Mouse (Mus musculus) layer of hippocampus, postnatal 14 days (tissue): ENCODE data around the gene Abcc10. TPM values are rescaled to one million over a fixed set of nuclear protein-coding genes. Genes with fewer than 3 reads are reported as not detected.
A peak's percentile ranks its signal among the peaks of the same experiment; 100 is the strongest.

Source experiments
- DNase-seq, 2 experiments: peaks; one replicate each; pipeline ENCODE4 v3.0.0; 2021 to 2022; ENCODE audit warnings: low spot score in 2 of 2, mixed read lengths in 1 of 2
- total RNA-seq, 2 experiments: library from RNA; stranded (reverse); gene quantifications; 2 replicates each; pipeline ENCODE4 v1.2.3; 2021

Abcc10 gene
- total RNA-seq, 2 experiments from 2014 or later = 10.2 to 10.3 TPM

GRCm38 (mm10) chr17:46287678-46288095 is 40.5 kb downstream of the Abcc10 start:
- DNase-seq = no peak

- no peak for DNase-seq
These were observed 42.7 kb downstream of the Abcc10 start for GRCm38 (mm10) chr17:46285407-46285806.

- no peak for DNase-seq
These were observed 43.5 kb downstream of the Abcc10 start for GRCm38 (mm10) chr17:46284653-46285052.

- no peak for DNase-seq
These were observed 44.2 kb downstream of the Abcc10 start for GRCm38 (mm10) chr17:46283911-46284310.

DNA sequence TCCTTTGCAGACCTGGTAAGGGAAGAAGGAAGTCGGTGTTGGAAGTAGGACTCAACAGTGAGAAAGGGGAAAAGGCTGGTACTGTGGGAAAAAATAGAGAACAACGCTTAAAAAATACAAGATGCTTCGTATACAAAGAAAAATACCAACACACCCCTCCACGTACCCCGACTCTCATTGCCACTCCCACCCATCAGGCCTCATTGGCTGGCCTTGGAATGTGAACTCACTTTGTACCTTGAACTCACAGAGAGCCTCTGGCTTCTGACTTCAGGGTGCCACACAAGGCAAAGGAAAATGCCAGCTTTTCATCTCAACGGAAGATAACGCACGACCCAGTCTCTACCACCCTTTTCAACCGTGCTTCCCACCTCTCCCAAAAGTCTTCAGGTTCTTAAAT is 45.0 kb downstream of the Abcc10 start:
- no peak for DNase-seq

DNA sequence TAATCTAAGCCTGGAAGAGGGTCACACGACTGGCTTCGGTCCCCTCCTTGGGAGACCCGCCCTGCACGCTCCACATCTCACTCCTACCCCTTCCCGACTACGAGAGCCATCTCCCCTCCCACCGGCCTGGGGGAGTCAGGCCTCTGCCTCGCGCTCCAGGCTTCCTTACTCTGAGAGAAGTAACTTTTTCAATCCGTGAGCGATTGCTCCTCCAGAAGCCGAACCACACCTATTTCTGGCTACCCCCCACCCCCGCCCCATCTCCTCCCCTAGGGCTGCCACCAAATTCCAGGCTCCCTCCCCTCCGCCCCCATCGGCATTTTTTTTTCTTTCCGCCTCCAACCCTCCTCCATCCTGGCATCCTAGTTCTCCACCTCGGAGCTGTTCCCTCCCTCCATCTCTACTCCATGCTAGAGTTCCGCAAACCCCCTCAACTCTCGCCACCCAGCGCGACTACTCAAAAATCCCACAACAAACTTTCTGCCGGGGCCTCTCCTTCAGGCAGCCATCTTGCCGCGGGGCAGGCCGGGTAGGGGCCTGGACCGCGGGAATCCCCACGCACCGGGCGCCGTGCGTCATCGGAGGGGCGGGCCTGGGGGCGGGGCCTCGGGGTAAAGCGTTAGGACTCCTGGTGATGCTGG is 45.5 kb downstream of the Abcc10 start, which contains the start of gene Tjap1:
Gene Tjap1, minus strand, starts transcription at position 544 of the 641 bp plus-strand sequence.
- DNase-seq = peak; percentile 67 to 83

DNA sequence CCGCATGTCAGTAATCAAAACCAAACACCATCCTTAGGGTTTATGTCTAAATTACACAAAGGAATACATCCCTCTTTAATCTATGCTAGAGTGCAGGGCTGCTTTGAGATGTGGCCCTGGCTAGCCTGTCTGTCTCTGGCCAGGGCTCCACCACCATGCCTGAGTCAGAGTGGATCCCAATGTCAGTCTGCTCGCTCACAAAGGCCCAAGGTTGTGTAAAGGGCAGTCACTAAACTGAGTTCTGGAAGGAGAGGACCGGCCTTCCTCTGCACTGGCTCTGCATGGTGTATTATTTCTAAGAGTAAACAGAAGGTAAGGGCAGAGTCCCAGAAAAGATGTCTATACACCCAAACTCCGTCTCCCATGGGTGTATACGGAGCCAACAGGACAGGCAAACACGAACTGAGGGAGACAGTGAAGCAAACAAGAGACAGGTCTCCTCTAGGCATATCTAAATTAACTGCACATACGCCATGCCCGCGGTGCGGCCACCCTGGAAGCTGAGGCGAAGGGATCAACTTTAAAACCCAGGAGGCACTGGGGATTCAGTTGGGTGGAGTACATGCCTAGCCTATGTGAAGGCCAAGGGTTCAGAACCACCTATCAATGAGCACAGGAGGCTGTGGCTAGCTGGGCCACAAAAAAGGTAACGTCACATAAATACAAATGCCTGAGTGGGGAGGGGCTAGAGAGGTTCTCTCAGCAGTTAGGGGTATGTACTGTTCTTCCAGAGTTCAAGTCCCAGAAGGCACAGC is 50.0 kb downstream of the Abcc10 start:
- DNase-seq = no peak

DNA sequence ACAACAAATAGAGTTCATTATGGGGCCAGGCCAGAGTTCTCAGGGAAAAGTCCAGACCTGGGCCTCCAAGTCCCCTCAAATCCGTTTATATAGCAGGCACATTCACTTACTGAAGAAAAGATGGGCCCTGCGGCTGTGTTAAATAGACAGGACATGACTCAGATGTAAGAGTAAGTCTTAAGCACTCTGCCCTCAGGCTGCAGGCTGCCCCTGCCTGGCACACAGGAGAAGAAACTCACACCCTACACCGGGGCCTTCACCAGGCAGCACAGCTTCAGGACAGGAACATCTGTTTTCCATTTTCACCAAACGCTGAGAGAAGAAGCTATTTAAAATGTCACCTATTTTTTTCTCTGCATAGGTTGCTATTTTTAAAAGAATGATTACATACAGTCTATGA is 50.6 kb downstream of the Abcc10 start:
- DNase-seq = no peak

GRCm38 (mm10) chr17:46275506-46275905 is 52.6 kb downstream of the Abcc10 start:
- DNase-seq = no peak

DNA sequence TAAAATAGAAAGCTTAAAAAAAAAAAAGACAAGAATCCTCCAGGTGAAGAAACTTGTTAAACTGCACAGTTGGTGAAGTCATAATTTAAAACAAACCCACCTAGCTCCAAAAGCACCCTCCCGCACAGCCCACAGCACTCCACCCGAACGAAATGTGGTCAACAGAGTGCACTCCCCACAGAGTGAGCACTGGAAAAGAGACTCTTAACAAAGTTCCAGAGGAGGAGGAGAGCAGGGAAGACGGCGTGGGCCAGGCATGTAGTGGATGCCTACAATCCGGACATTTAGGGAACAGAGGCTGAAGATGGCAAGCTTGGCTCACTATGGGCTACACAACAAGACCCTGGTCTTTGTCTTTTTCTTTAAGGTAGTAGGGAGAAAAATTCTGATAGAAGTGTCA is 53.1 kb downstream of the Abcc10 start:
- no peak for DNase-seq

DNA sequence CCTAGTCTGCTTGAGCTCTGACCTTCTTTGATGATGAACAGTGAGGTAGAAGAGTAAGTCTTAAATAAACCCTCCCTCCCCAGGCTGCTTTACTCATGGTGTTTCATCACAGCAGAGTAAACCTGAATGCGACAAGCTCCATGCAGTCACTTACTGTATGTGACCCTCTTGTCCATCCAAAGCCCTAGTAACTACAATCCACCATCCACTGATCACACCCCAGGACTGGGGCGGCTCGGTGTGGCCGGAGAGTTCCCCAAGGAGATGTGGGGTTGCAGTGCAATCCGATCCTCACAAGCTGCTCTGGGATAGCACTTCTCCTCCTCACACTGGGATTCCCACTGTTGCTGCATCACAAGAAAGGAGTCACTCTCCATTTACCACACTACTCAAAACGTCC is 53.7 kb downstream of the Abcc10 start:
- DNase-seq = no peak

GRCm38 (mm10) chr17:46273803-46274236 is 54.3 kb downstream of the Abcc10 start:
- no peak for DNase-seq

DNA sequence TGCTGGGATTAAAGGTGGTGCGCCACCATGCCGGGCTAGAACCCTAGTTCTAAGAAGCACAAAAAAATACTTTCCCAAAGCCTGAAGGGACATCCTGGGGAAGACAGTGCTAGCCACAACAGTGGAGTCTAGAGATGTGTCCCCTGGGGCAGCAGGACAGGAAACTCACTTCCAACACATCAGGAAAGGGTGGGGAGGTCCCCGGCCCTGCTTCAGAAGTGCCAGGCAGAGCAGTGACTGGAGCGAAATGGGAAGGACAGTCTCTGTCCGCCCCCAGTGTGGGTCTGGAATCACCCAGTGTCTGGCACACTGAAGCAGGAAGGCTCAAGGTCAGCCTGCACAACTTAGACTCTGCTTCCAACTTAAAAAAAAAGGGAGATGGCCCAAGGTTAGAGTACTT is 55.5 kb downstream of the Abcc10 start:
- no peak for DNase-seq

- DNase-seq = no peak
These were observed 56.1 kb downstream of the Abcc10 start for GRCm38 (mm10) chr17:46272058-46272457.

DNA sequence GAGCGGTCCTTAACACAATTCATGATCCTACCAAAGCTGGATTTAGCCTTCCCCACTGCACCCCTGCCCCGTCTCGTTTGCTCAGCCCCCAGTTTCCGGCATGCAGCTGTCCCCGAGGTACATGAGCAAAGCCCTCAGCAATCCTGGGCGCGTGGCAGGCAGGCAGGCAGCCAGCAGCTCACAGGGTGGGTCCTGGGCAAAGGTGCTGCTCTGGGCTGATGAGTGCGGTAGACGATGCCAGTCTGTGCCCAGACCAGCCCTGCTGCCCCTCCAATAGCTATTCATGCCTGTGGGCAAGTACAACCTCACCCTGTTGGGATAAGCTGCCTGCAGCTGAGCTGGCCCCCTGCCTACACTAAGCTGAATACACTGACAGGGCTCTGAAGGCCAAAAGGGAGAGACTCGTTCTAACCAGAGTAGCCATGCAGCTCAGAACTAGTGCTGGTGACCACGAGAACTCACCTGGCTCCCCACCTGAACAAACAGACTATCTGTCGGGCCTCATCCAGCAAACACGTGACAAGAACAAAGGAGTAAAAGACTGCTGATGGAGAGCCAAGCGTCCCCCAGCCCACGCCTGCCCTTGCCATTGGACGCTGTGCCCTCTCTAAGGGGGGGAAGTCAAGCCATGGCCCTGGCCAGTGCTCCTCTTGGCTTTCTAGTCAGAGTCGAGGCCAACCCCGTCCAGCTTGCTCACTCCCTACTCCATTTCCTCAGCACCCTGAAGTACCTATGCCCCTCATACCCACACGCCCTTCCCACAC is 58.2 kb downstream of the Abcc10 start:
- DNase-seq = no peak

DNA sequence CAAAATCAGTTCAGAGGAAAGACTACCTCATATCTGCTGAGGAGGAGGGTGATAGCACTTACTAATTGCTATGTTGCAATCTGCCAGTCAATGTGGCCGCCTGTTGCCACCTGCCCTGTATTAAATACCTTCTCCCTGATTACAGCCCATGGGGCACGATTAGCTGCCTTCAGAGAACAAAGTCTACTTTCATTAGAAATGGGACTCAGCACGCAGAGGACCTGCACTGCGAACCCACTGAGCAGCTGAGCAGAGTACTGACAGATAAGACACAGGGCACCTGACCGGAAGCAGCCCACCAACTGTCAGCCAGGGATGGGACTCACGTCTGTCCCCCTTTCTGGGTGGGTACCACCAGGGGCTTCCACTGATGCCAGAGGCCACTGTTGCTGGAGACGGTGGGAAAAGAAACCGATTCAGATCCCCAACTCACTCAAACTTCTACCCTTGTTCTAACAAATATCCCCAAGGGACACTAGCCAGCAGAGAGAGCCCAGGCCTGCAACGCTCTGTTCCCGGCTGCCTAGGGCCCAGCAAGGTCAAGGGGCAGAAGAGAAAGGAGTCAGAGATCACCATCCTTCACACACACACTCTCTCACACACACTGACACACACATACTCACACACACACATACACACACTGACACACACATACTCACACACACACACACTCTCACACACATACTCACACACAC is 60.0 kb downstream of the Abcc10 start:
- no peak for DNase-seq

GRCm38 (mm10) chr17:46267511-46267910 is 60.6 kb downstream of the Abcc10 start:
- DNase-seq = no peak

GRCm38 (mm10) chr17:46266986-46267385 is 61.2 kb downstream of the Abcc10 start:
- no peak for DNase-seq

DNA sequence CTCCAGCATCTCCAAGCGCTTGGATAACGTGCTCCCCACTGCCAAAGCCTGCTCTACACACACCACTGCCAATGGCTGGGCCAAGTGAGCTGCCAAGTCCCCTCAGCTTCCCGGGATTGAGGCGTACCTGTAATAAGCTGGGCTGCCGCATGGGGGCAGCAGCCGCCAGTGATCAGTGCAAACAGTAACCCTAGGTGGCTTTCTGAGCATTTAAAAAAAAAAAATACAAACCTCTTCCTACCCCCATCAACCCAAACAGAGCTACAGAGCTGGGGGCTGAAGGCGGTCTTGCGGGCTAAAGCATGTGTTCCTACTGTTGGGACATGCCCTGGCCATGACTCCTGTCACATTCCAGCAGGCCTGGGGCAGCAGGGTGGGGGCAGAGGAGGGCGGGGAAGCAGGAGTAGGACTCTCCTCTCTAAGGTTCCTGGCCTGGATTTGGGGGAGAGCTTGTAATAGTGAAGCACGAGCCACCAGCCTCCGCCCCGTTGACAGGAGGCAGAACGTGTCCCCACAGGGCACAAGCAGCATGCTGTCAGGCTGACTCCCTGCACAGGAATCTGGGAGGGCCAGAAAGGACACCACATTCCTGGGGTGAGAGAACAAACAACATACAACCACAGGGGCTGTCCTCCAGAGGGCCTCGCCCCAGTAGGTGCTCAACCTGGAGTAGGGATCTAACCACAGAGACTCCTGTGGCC is 62.1 kb downstream of the Abcc10 start:
- DNase-seq = peak; percentile 89 to 93

GRCm38 (mm10) chr17:46265502-46265901 is 62.6 kb downstream of the Abcc10 start:
- no peak for DNase-seq
